Mouse (Mus musculus) midbrain, embryonic 12.5 days (tissue): ENCODE measurements at regions not wholly inside any gene's neighbourhood (a gene's known extent, or its start where the extent isn't known, plus 50 kb on each side); places are given as distances from the start of the nearest gene placed in this dataset. TPM values are rescaled to one million over a fixed set of nuclear protein-coding genes. Genes with fewer than 3 reads are reported as not detected.

Experiments
- microRNA-seq: library from miRNA; unstranded; fragments of <30 nt; microRNA quantifications from one replicate; pipeline ENCODE4, GENCODE M21; 2017

Small RNA genes in the stretch of these regions (microRNA-seq; reads per million reads assigned to microRNA genes)
- gene Gm22825 (not detected), gene Gm23646 (not detected)
